Mouse (Mus musculus) stomach, embryonic 15.5 days (tissue): ENCODE results near the gene Tcerg1l. TPM values are rescaled to one million over a fixed set of nuclear protein-coding genes. Genes with fewer than 3 reads are reported as not detected.

Experiments used
- ATAC-seq: fragments of 200-750 bp; cut with Nextera tagmentation; 2 replicates; pipeline ENCODE4 v1.8.0; 2017; ENCODE audit warnings: low read depth, moderate number of reproducible peaks, moderate TSS enrichment; ENCODE audit not compliant: insufficient read depth, low FRiP score
- H3K27ac ChIP-seq: fragments of 300-500 bp; sonication (generic); 2 replicates; pipeline ENCODE4 v1.5.1; 2015; ENCODE audit warnings: mild to moderate bottlenecking, inconsistent platforms
- H3K27me3 ChIP-seq: fragments of 300-500 bp; sonication (generic); replicated peaks from 2 replicates; pipeline ENCODE4 v1.6.1; 2015; ENCODE audit warnings: inconsistent platforms
- H3K36me3 ChIP-seq: fragments of 300-500 bp; sonication (generic); 2 replicates; pipeline ENCODE4 v1.6.1; 2015; ENCODE audit warnings: inconsistent platforms
- H3K4me1 ChIP-seq: fragments of 300-500 bp; sonication (generic); 2 replicates; pipeline ENCODE4 v1.6.1; 2015; ENCODE audit warnings: inconsistent platforms
- H3K4me2 ChIP-seq: fragments of 300-500 bp; sonication (generic); 2 replicates; pipeline ENCODE4 v1.6.1; 2015; ENCODE audit warnings: mild to moderate bottlenecking, inconsistent platforms
- H3K4me3 ChIP-seq: fragments of 300-500 bp; sonication (generic); replicated peaks from 2 replicates; pipeline ENCODE4 v1.5.1; 2015; ENCODE audit warnings: inconsistent platforms
- H3K9ac ChIP-seq: fragments of 300-500 bp; sonication (generic); 2 replicates; pipeline ENCODE4 v1.6.1; 2015; ENCODE audit warnings: inconsistent platforms
- H3K9me3 ChIP-seq: fragments of 300-500 bp; sonication (generic); 2 replicates; pipeline ENCODE4 v1.6.1; 2016; ENCODE audit warnings: inconsistent platforms
- WGBS: fragments of 180-500 bp; shearing (Covaris S2); methylation state at CpG from one replicate; pipeline ENCODE4 v1.1.7; 2015; 5-methylcytosine and 5-hydroxymethylcytosine counted together
- polyA plus RNA-seq: library from polyadenylated mRNA; unstranded; fragments of >200 nt; fragmentation: Nextera tagmentation; extraction: Ambion mirVana; gene quantifications from 2 replicates; pipeline ENCODE4 v1.2.1, GENCODE M21; 2015

Gene Tcerg1l
- polyA plus RNA-seq, 1 experiment from 2014 or later: 0.95 TPM

- ATAC-seq: no peak
- Histone ChIP-seq H3K27me3 (peaks cover 36% of the 10 kb centered on the region), H3K27ac (no peak overlapping the region), H3K4me3 (no peak overlapping the region), H3K4me1 (peaks cover 10% of the 10 kb centered on the region), H3K9ac (no peak overlapping the region), H3K36me3 (no peaks in the 10 kb centered on the region), H3K9me3 (no peaks in the 10 kb centered on the region), H3K4me2 (0 out of 2 replicates have a peak overlapping the region, but pooled peaks have one; percentile 95)
- WGBS: 33% methylated on average over 13 of the region's 13 CpGs
These were observed 1.2 kb downstream of the Tcerg1l start for GRCm38 (mm10) chr7:138396109-138396862.

GRCm38 (mm10) chr7:138389941-138390340, 7.6 kb downstream of the Tcerg1l start:
- Histone ChIP-seq H3K9ac (no peak overlapping the region), H3K27me3 (0 out of 2 replicates have a peak, but pooled peaks cover 3% of the 10 kb centered on the region), H3K4me1 (no peaks in the 10 kb centered on the region), H3K36me3 (no peaks in the 10 kb centered on the region), H3K4me3 (no peak overlapping the region), H3K27ac (no peak overlapping the region), H3K4me2 (no peak overlapping the region), H3K9me3 (no peaks in the 10 kb centered on the region)
- no peak for ATAC-seq
- 77% methylated on average over 6 of the region's 6 CpGs for WGBS

- H3K9me3 ChIP-seq: no peaks in the 10 kb centered on the region
- no peaks in the 10 kb centered on the region for H3K4me1 ChIP-seq
- no peak overlapping the region for H3K27ac ChIP-seq
- H3K36me3 ChIP-seq: no peaks in the 10 kb centered on the region
- H3K4me3 ChIP-seq: no peak overlapping the region
- 54% methylated on average over 3 of the region's 3 CpGs for WGBS
- no peak for ATAC-seq
- H3K27me3 ChIP-seq: 0 out of 2 replicates have a peak, but pooled peaks cover 3% of the 10 kb centered on the region
- no peak overlapping the region for H3K4me2 ChIP-seq
- H3K9ac ChIP-seq: no peak overlapping the region
These were observed 8.5 kb downstream of the Tcerg1l start for GRCm38 (mm10) chr7:138389071-138389470.

- H3K36me3 ChIP-seq: no peaks in the 10 kb centered on the region
- H3K9me3 ChIP-seq: no peaks in the 10 kb centered on the region
- H3K27ac ChIP-seq: no peak overlapping the region
- no peak overlapping the region for H3K9ac ChIP-seq
- H3K27me3 ChIP-seq: no peaks in the 10 kb centered on the region
- WGBS: 76% methylated on average over 3 of the region's 3 CpGs
- H3K4me3 ChIP-seq: no peak overlapping the region
- H3K4me1 ChIP-seq: no peaks in the 10 kb centered on the region
- H3K4me2 ChIP-seq: no peak overlapping the region
- no peak for ATAC-seq
These were observed 18.3 kb downstream of the Tcerg1l start for GRCm38 (mm10) chr7:138379221-138379620.

GRCm38 (mm10) chr7:138378546-138378945, 19.0 kb downstream of the Tcerg1l start:
- Histone ChIP-seq H3K9ac (no peak overlapping the region), H3K27ac (no peak overlapping the region), H3K36me3 (no peaks in the 10 kb centered on the region), H3K4me1 (no peaks in the 10 kb centered on the region), H3K27me3 (no peaks in the 10 kb centered on the region), H3K9me3 (no peaks in the 10 kb centered on the region), H3K4me2 (no peak overlapping the region), H3K4me3 (no peak overlapping the region)
- no peak for ATAC-seq
- 85% methylated on average over 4 of the region's 4 CpGs for WGBS

- WGBS: 51% methylated on average over 7 of the region's 7 CpGs
- H3K4me1 ChIP-seq: no peaks in the 10 kb centered on the region
- no peaks in the 10 kb centered on the region for H3K9me3 ChIP-seq
- H3K36me3 ChIP-seq: no peaks in the 10 kb centered on the region
- no peak overlapping the region for H3K4me3 ChIP-seq
- no peak overlapping the region for H3K27ac ChIP-seq
- no peaks in the 10 kb centered on the region for H3K27me3 ChIP-seq
- no peak for ATAC-seq
- no peak overlapping the region for H3K4me2 ChIP-seq
- no peak overlapping the region for H3K9ac ChIP-seq
These were observed 22.0 kb downstream of the Tcerg1l start for GRCm38 (mm10) chr7:138375573-138375972.

GRCm38 (mm10) chr7:138374376-138374775, 23.2 kb downstream of the Tcerg1l start:
- no peak overlapping the region for H3K9ac ChIP-seq
- no peak overlapping the region for H3K4me3 ChIP-seq
- no peak overlapping the region for H3K4me2 ChIP-seq
- no peaks in the 10 kb centered on the region for H3K9me3 ChIP-seq
- WGBS: 50% methylated on average over 7 of the region's 7 CpGs
- no peaks in the 10 kb centered on the region for H3K4me1 ChIP-seq
- H3K27ac ChIP-seq: no peak overlapping the region
- no peaks in the 10 kb centered on the region for H3K36me3 ChIP-seq
- H3K27me3 ChIP-seq: no peaks in the 10 kb centered on the region
- no peak for ATAC-seq

- Histone ChIP-seq H3K4me1 (no peaks in the 10 kb centered on the region), H3K27ac (no peak overlapping the region), H3K9ac (no peak overlapping the region), H3K9me3 (no peaks in the 10 kb centered on the region), H3K27me3 (no peaks in the 10 kb centered on the region), H3K36me3 (no peaks in the 10 kb centered on the region), H3K4me2 (no peak overlapping the region), H3K4me3 (no peak overlapping the region)
- WGBS: 76% methylated on average over 5 of the region's 5 CpGs
- ATAC-seq: no peak
These were observed 24.0 kb downstream of the Tcerg1l start for GRCm38 (mm10) chr7:138373530-138373929.

GRCm38 (mm10) chr7:138367570-138367969, 30.0 kb downstream of the Tcerg1l start:
- Histone ChIP-seq H3K4me2 (no peak overlapping the region), H3K36me3 (no peaks in the 10 kb centered on the region), H3K27me3 (no peaks in the 10 kb centered on the region), H3K27ac (no peak overlapping the region), H3K4me3 (no peak overlapping the region), H3K9me3 (no peaks in the 10 kb centered on the region), H3K4me1 (no peaks in the 10 kb centered on the region; the same call in 1 of the 2 replicates), H3K9ac (no peak overlapping the region)
- ATAC-seq: no peak
- WGBS: 42% methylated on average over 7 of the region's 7 CpGs

GRCm38 (mm10) chr7:138365519-138365918, 32.0 kb downstream of the Tcerg1l start:
- H3K4me1 ChIP-seq: no peaks in the 10 kb centered on the region; the same call in 1 of the 2 replicates
- H3K4me2 ChIP-seq: no peak overlapping the region
- no peaks in the 10 kb centered on the region for H3K27me3 ChIP-seq
- WGBS: 43% methylated on average over 8 of the region's 8 CpGs
- H3K4me3 ChIP-seq: no peak overlapping the region
- H3K36me3 ChIP-seq: no peaks in the 10 kb centered on the region
- H3K27ac ChIP-seq: no peak overlapping the region
- H3K9me3 ChIP-seq: no peaks in the 10 kb centered on the region
- H3K9ac ChIP-seq: no peak overlapping the region
- no peak for ATAC-seq

GRCm38 (mm10) chr7:138357475-138357874, 40.1 kb downstream of the Tcerg1l start:
- H3K27ac ChIP-seq: no peak overlapping the region
- WGBS: 59% methylated on average over 8 of the region's 8 CpGs

GRCm38 (mm10) chr7:138356655-138357449, 40.7 kb downstream of the Tcerg1l start:
- no peaks in the 10 kb centered on the region for H3K27me3 ChIP-seq
- H3K27ac ChIP-seq: no peak overlapping the region
- H3K4me2 ChIP-seq: no peak overlapping the region
- no peak for ATAC-seq
- H3K9ac ChIP-seq: no peak overlapping the region
- WGBS: 17% methylated on average over 2 of the region's 2 CpGs
- no peaks in the 10 kb centered on the region for H3K9me3 ChIP-seq
- no peaks in the 10 kb centered on the region for H3K36me3 ChIP-seq
- no peaks in the 10 kb centered on the region for H3K4me1 ChIP-seq
- no peak overlapping the region for H3K4me3 ChIP-seq

More at GRCm38 (mm10) chr7:138357475-138357874, 40.1 kb downstream of the Tcerg1l start:
- H3K4me1 ChIP-seq: no peaks in the 10 kb centered on the region
- no peak overlapping the region for H3K4me2 ChIP-seq
- no peaks in the 10 kb centered on the region for H3K36me3 ChIP-seq
- H3K9ac ChIP-seq: no peak overlapping the region
- H3K27me3 ChIP-seq: no peaks in the 10 kb centered on the region
- no peaks in the 10 kb centered on the region for H3K9me3 ChIP-seq
- ATAC-seq: no peak
- no peak overlapping the region for H3K4me3 ChIP-seq
